Mouse (Mus musculus): Measurements from ENCODE around the gene Neurl3. TPM values are rescaled to one million over a fixed set of nuclear protein-coding genes. Genes with fewer than 3 reads are reported as not detected.
A peak's percentile ranks its signal among the peaks of the same experiment; 100 is the strongest.

The Neurl3 gene
- polyA plus RNA-seq, 1 experiment from 2014 or later: 1.7 TPM

GRCm38 (mm10) chr1:36307495-36308280 lies 33.2 kb upstream of the Neurl3 start, which contains the start of gene Arid5a:
Arid5a (plus strand) TSS chr1:36307733.
- peak within 1 kb of the TSS; percentile 64 for H3K4me3 ChIP-seq
- H3K4me1 ChIP-seq: peaks cover 42% of the 10 kb centered on the region
- peaks cover 8% of the 10 kb centered on the region; the same call in 1 of the 2 replicates for H3K27me3 ChIP-seq
- peak within 1 kb of the TSS; percentile 50 for H3K9ac ChIP-seq
- ATAC-seq (ENCODE audit: insufficient number of reproducible peaks, low FRiP score, low TSS enrichment, low read depth): peak; percentile 85
- under 1% methylated on average over 64 of the region's 65 CpGs for WGBS
- H3K9me3 ChIP-seq: no peaks in the 10 kb centered on the region
- no peaks in the 10 kb centered on the region; the same call in 1 of the 2 replicates for H3K36me3 ChIP-seq
- H3K4me2 ChIP-seq: peak within 1 kb of the TSS; percentile 80
- H3K27ac ChIP-seq: peak within 1 kb of the TSS; percentile 83

GRCm38 (mm10) chr1:36307121-36307494 lies 32.6 kb upstream of the Neurl3 start:
- H3K27me3 ChIP-seq: peaks cover 13% of the 10 kb centered on the region; the same call in 1 of the 2 replicates
- H3K4me1 ChIP-seq: peaks cover 44% of the 10 kb centered on the region
- H3K4me2 ChIP-seq: no peak overlapping the region
- 65% methylated on average over 7 of the region's 7 CpGs for WGBS
- H3K9me3 ChIP-seq: no peaks in the 10 kb centered on the region
- no peaks in the 10 kb centered on the region; the same call in 1 of the 2 replicates for H3K36me3 ChIP-seq
- H3K9ac ChIP-seq: no peak overlapping the region
- H3K4me3 ChIP-seq: no peak overlapping the region
- no peak overlapping the region for H3K27ac ChIP-seq
- ATAC-seq (ENCODE audit: insufficient number of reproducible peaks, low FRiP score, low TSS enrichment, low read depth): no peak

- Histone ChIP-seq H3K9me3 (no peaks in the 10 kb centered on the region), H3K4me1 (peaks cover 44% of the 10 kb centered on the region)
These were observed 31.6 kb upstream of the Neurl3 start for GRCm38 (mm10) chr1:36306120-36306519.

GRCm38 (mm10) chr1:36304764-36305163 lies 30.3 kb upstream of the Neurl3 start:
- no peak for ATAC-seq (ENCODE audit: insufficient number of reproducible peaks, low FRiP score, low TSS enrichment, low read depth)
- Histone ChIP-seq H3K4me2 (no peak overlapping the region), H3K9ac (no peak overlapping the region), H3K4me3 (no peak overlapping the region), H3K4me1 (peaks cover 42% of the 10 kb centered on the region), H3K9me3 (no peaks in the 10 kb centered on the region), H3K27me3 (peaks cover 33% of the 10 kb centered on the region; the same call in 1 of the 2 replicates), H3K27ac (0 out of 2 replicates have a peak overlapping the region, but pooled peaks have one; percentile 11), H3K36me3 (no peaks in the 10 kb centered on the region)
- 49% methylated on average over 7 of the region's 7 CpGs for whole genome bisulfite sequencing

More at GRCm38 (mm10) chr1:36306120-36306519, 31.6 kb upstream of the Neurl3 start:
- Histone ChIP-seq H3K4me3 (no peak overlapping the region), H3K4me2 (no peak overlapping the region), H3K27me3 (peaks cover 21% of the 10 kb centered on the region; the same call in 1 of the 2 replicates), H3K36me3 (no peaks in the 10 kb centered on the region), H3K27ac (no peak overlapping the region), H3K9ac (no peak overlapping the region)
- no peak for ATAC-seq (ENCODE audit: insufficient number of reproducible peaks, low FRiP score, low TSS enrichment, low read depth)
- WGBS: 55% methylated on average over 6 of the region's 6 CpGs

GRCm38 (mm10) chr1:36303381-36304320 lies 29.2 kb upstream of the Neurl3 start:
- 0 out of 2 replicates have a peak overlapping the region, but pooled peaks have one; percentile 28 for H3K9ac ChIP-seq
- H3K9me3 ChIP-seq: no peaks in the 10 kb centered on the region
- ATAC-seq (ENCODE audit: insufficient number of reproducible peaks, low FRiP score, low TSS enrichment, low read depth): peak; percentile 64; the same call in 1 of the 2 replicates
- H3K36me3 ChIP-seq: no peaks in the 10 kb centered on the region
- peak overlapping the region; percentile 76 for H3K4me2 ChIP-seq
- WGBS: 10% methylated on average over 30 of the region's 30 CpGs
- peaks cover 37% of the 10 kb centered on the region for H3K27me3 ChIP-seq
- H3K27ac ChIP-seq: peak overlapping the region; percentile 75
- H3K4me1 ChIP-seq: peaks cover 31% of the 10 kb centered on the region
- peak overlapping the region; percentile 37 for H3K4me3 ChIP-seq

- Histone ChIP-seq H3K36me3 (no peaks in the 10 kb centered on the region), H3K9me3 (no peaks in the 10 kb centered on the region), H3K4me1 (peaks cover 24% of the 10 kb centered on the region), H3K27me3 (peaks cover 42% of the 10 kb centered on the region), H3K4me2 (peak overlapping the region; percentile 76), H3K27ac (peak overlapping the region; percentile 75), H3K9ac (0 out of 2 replicates have a peak overlapping the region, but pooled peaks have one; percentile 28), H3K4me3 (peak overlapping the region; percentile 37)
- ATAC-seq (ENCODE audit: insufficient number of reproducible peaks, low FRiP score, low TSS enrichment, low read depth): no peak
- 7% methylated on average over 9 of the region's 9 CpGs for WGBS
These were observed 28.5 kb upstream of the Neurl3 start for GRCm38 (mm10) chr1:36302957-36303356.

GRCm38 (mm10) chr1:36302273-36302672 lies 27.8 kb upstream of the Neurl3 start:
- Histone ChIP-seq H3K27ac (no peak overlapping the region), H3K4me3 (no peak overlapping the region), H3K4me2 (no peak overlapping the region), H3K4me1 (peaks cover 24% of the 10 kb centered on the region), H3K9ac (no peak overlapping the region), H3K9me3 (no peaks in the 10 kb centered on the region), H3K36me3 (no peaks in the 10 kb centered on the region), H3K27me3 (peaks cover 44% of the 10 kb centered on the region)
- no peak for ATAC-seq (ENCODE audit: insufficient number of reproducible peaks, low FRiP score, low TSS enrichment, low read depth)
- WGBS: 68% methylated on average over 8 of the region's 8 CpGs

GRCm38 (mm10) chr1:36300486-36300885 lies 26.0 kb upstream of the Neurl3 start:
- Histone ChIP-seq H3K9ac (no peak overlapping the region), H3K4me3 (no peak overlapping the region), H3K27ac (no peak overlapping the region), H3K4me1 (peaks cover 24% of the 10 kb centered on the region), H3K9me3 (no peaks in the 10 kb centered on the region), H3K36me3 (no peaks in the 10 kb centered on the region), H3K4me2 (no peak overlapping the region), H3K27me3 (peaks cover 44% of the 10 kb centered on the region)
- no peak for ATAC-seq (ENCODE audit: insufficient number of reproducible peaks, low FRiP score, low TSS enrichment, low read depth)
- 84% methylated on average over 6 of the region's 6 CpGs for WGBS

GRCm38 (mm10) chr1:36299676-36300075 lies 25.2 kb upstream of the Neurl3 start:
- no peak for ATAC-seq (ENCODE audit: insufficient number of reproducible peaks, low FRiP score, low TSS enrichment, low read depth)
- no peak overlapping the region for H3K4me2 ChIP-seq
- H3K9ac ChIP-seq: no peak overlapping the region
- H3K4me1 ChIP-seq: peaks cover 22% of the 10 kb centered on the region
- H3K36me3 ChIP-seq: no peaks in the 10 kb centered on the region
- 42% methylated on average over 2 of the region's 2 CpGs for WGBS
- H3K27ac ChIP-seq: no peak overlapping the region
- no peaks in the 10 kb centered on the region for H3K9me3 ChIP-seq
- H3K27me3 ChIP-seq: peaks cover 44% of the 10 kb centered on the region
- H3K4me3 ChIP-seq: no peak overlapping the region

GRCm38 (mm10) chr1:36299126-36299525 lies 24.6 kb upstream of the Neurl3 start:
- peaks cover 16% of the 10 kb centered on the region for H3K4me1 ChIP-seq
- H3K27ac ChIP-seq: no peak overlapping the region
- 24% methylated on average over 13 of the region's 13 CpGs for WGBS
- no peaks in the 10 kb centered on the region for H3K36me3 ChIP-seq
- ATAC-seq (ENCODE audit: insufficient number of reproducible peaks, low FRiP score, low TSS enrichment, low read depth): no peak
- H3K27me3 ChIP-seq: peaks cover 44% of the 10 kb centered on the region
- no peaks in the 10 kb centered on the region for H3K9me3 ChIP-seq
- no peak overlapping the region for H3K4me3 ChIP-seq
- H3K9ac ChIP-seq: no peak overlapping the region
- no peak overlapping the region for H3K4me2 ChIP-seq

GRCm38 (mm10) chr1:36298107-36298506 lies 23.6 kb upstream of the Neurl3 start:
- no peak for ATAC-seq (ENCODE audit: insufficient number of reproducible peaks, low FRiP score, low TSS enrichment, low read depth)
- WGBS: 66% methylated on average over 4 of the region's 4 CpGs

More at GRCm38 (mm10) chr1:36298107-36298506, 23.6 kb upstream of the Neurl3 start:
- Histone ChIP-seq H3K4me1 (peaks cover 6% of the 10 kb centered on the region), H3K27ac (no peak overlapping the region), H3K36me3 (no peaks in the 10 kb centered on the region), H3K9me3 (no peaks in the 10 kb centered on the region), H3K27me3 (peaks cover 44% of the 10 kb centered on the region), H3K9ac (no peak overlapping the region), H3K4me2 (no peak overlapping the region), H3K4me3 (no peak overlapping the region)

All from limb, embryonic 15.5 days (tissue).